Mouse (Mus musculus): ENCODE data around the gene Extl2. TPM values are rescaled to one million over a fixed set of nuclear protein-coding genes. Genes with fewer than 3 reads are reported as not detected.

The Extl2 gene
- polyA plus RNA-seq, 1 experiment from 2014 or later: 31.0 TPM

Other genes with a start within 250 kb of the Extl2 start
- 28.3 and 28.5 TPM in 2 replicates for gene Dph5, start 119.6 kb upstream of the Extl2 start, polyA plus RNA-seq (2014; fragmentation: Nextera tagmentation; extraction: Ambion mirVana)
- gene Slc30a7, start 56 bp upstream of the Extl2 start, polyA plus RNA-seq (2014; fragmentation: Nextera tagmentation; extraction: Ambion mirVana): 29.3 and 31.2 TPM in 2 replicates
- gene Vcam1, start 122.2 kb downstream of the Extl2 start, polyA plus RNA-seq (2014; fragmentation: Nextera tagmentation; extraction: Ambion mirVana): 76.3 and 86.3 TPM in 2 replicates
- gene Gpr88, start 246.0 kb downstream of the Extl2 start, polyA plus RNA-seq (2014; fragmentation: Nextera tagmentation; extraction: Ambion mirVana): 0.54 and 0.93 TPM in 2 replicates